Mouse (Mus musculus) liver, embryonic 11.5 days (tissue): ENCODE measurements around the gene Lrmda. TPM values are rescaled to one million over a fixed set of nuclear protein-coding genes. Genes with fewer than 3 reads are reported as not detected.

Experiments
- ATAC-seq: fragments of 200-750 bp; cut with Nextera tagmentation; replicated peaks from 2 replicates; pipeline ENCODE4 v1.8.0; 2017; ENCODE audit warnings: moderate number of reproducible peaks, mild to moderate bottlenecking, moderate TSS enrichment, moderate library complexity; ENCODE audit not compliant: low FRiP score
- DNase-seq: peaks from one replicate; pipeline ENCODE4 v3.0.0-alpha.2; 2017; ENCODE audit warnings: low spot score
- H3K27ac ChIP-seq: fragments of 300-500 bp; sonication (generic); 2 replicates; pipeline ENCODE4 v1.5.1; 2014; ENCODE audit warnings: mild to moderate bottlenecking, low read depth, low read length, control low read depth
- H3K27me3 ChIP-seq: fragments of 300-500 bp; sonication (generic); replicated peaks from 2 replicates; pipeline ENCODE4 v1.6.1; 2014; ENCODE audit warnings: low read length, mixed read lengths; ENCODE audit not compliant: control insufficient read depth, insufficient read depth
- H3K36me3 ChIP-seq: fragments of 300-500 bp; sonication (generic); 2 replicates; pipeline ENCODE4 v1.6.1; 2014; ENCODE audit warnings: mild to moderate bottlenecking, low read length, moderate library complexity, mixed read lengths; ENCODE audit not compliant: control insufficient read depth, insufficient read depth
- H3K4me1 ChIP-seq: fragments of 300-500 bp; sonication (generic); replicated peaks from 2 replicates; pipeline ENCODE4 v1.6.1; 2014; ENCODE audit warnings: low read length, mixed read lengths; ENCODE audit not compliant: control insufficient read depth, insufficient read depth
- H3K4me2 ChIP-seq: fragments of 300-500 bp; sonication (generic); 2 replicates; pipeline ENCODE4 v1.6.1; 2014; ENCODE audit warnings: mild to moderate bottlenecking, control low read depth, moderate library complexity
- H3K4me3 ChIP-seq: fragments of 300-500 bp; sonication (generic); 2 replicates; pipeline ENCODE4 v1.5.1; 2014; ENCODE audit warnings: low read depth, low read length, control low read depth
- H3K9ac ChIP-seq: fragments of 300-500 bp; sonication (generic); 2 replicates; pipeline ENCODE4 v1.6.1; 2014; ENCODE audit warnings: low read depth, low read length, control low read depth
- H3K9me3 ChIP-seq: fragments of 300-500 bp; sonication (generic); 2 replicates; pipeline ENCODE4 v1.6.1; 2016; ENCODE audit warnings: low read length, inconsistent platforms, mixed read lengths; ENCODE audit not compliant: control insufficient read depth
- WGBS: fragments of 180-500 bp; shearing (Covaris S2); extraction: QIAGEN DNeasy Blood & Tissue Kit; methylation state at CpG from one replicate; pipeline ENCODE4 v1.1.7; 2014; 5-methylcytosine and 5-hydroxymethylcytosine counted together
- polyA plus RNA-seq: library from polyadenylated mRNA; unstranded; fragments of >200 nt; fragmentation: Nextera tagmentation; extraction: Ambion mirVana; gene quantifications from 2 replicates; pipeline ENCODE4 v1.2.1, GENCODE M21; 2014

The Lrmda gene
- polyA plus RNA-seq, 1 experiment from 2014 or later: 0.53 TPM

- Histone ChIP-seq H3K9me3 (no peaks in the 10 kb centered on the region), H3K27me3 (no peaks in the 10 kb centered on the region), H3K27ac (no peak overlapping the region), H3K4me2 (no peak overlapping the region), H3K9ac (no peak overlapping the region), H3K4me3 (no peak overlapping the region), H3K36me3 (no peaks in the 10 kb centered on the region), H3K4me1 (no peaks in the 10 kb centered on the region)
- DNase-seq: no peak
- ATAC-seq: no peak
These were observed 824.5 kb downstream of the Lrmda start for GRCm38 (mm10) chr14:22844006-22844405.

- H3K4me1 ChIP-seq: no peaks in the 10 kb centered on the region
- H3K4me2 ChIP-seq: no peak overlapping the region
- no peak overlapping the region for H3K9ac ChIP-seq
- H3K27ac ChIP-seq: no peak overlapping the region
- no peaks in the 10 kb centered on the region for H3K27me3 ChIP-seq
- H3K36me3 ChIP-seq: no peaks in the 10 kb centered on the region
- DNase-seq (no peak), ATAC-seq (no peak)
- 62% methylated on average over 4 of the region's 4 CpGs for WGBS
- H3K9me3 ChIP-seq: no peaks in the 10 kb centered on the region
- H3K4me3 ChIP-seq: no peak overlapping the region
These were observed 825.9 kb downstream of the Lrmda start for GRCm38 (mm10) chr14:22845401-22845800.

GRCm38 (mm10) chr14:22847011-22847786 lies 827.7 kb downstream of the Lrmda start:
- Histone ChIP-seq H3K27me3 (no peaks in the 10 kb centered on the region), H3K36me3 (no peaks in the 10 kb centered on the region), H3K9me3 (no peaks in the 10 kb centered on the region), H3K4me1 (no peaks in the 10 kb centered on the region), H3K27ac (no peak overlapping the region), H3K9ac (no peak overlapping the region), H3K4me2 (no peak overlapping the region), H3K4me3 (no peak overlapping the region)
- DNase-seq (no peak), ATAC-seq (no peak)
- WGBS: 76% methylated on average over 5 of the region's 5 CpGs

GRCm38 (mm10) chr14:22849108-22849507 lies 829.6 kb downstream of the Lrmda start:
- DNase-seq (no peak), ATAC-seq (no peak)
- H3K4me1 ChIP-seq: no peaks in the 10 kb centered on the region
- H3K27me3 ChIP-seq: no peaks in the 10 kb centered on the region
- no peak overlapping the region for H3K4me2 ChIP-seq
- H3K27ac ChIP-seq: no peak overlapping the region
- H3K4me3 ChIP-seq: no peak overlapping the region
- H3K36me3 ChIP-seq: no peaks in the 10 kb centered on the region
- no peak overlapping the region for H3K9ac ChIP-seq
- H3K9me3 ChIP-seq: no peaks in the 10 kb centered on the region
- 72% methylated on average over 2 of the region's 2 CpGs for WGBS

DNA sequence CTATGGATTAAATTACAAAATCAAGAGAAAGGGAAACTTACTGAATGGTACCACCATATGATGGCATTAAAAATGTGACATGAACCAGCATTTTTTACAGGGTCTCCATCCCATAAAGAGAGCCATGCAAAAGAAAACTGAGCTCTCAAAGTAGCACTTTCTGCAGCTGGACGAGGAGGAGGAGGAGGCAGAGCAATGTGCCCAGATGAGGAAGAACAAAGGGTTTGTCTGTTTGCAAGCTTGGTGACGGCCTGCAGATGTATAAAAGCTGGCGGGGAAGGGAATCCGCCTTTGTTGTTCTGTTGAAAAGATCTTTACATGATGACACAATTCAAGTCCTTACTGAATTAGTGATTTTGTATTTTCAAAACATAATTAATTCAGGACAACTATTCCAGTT lies 841.1 kb downstream of the Lrmda start:
- Histone ChIP-seq H3K9me3 (no peaks in the 10 kb centered on the region), H3K36me3 (no peaks in the 10 kb centered on the region), H3K4me1 (no peaks in the 10 kb centered on the region), H3K4me2 (no peak overlapping the region), H3K9ac (no peak overlapping the region), H3K27me3 (no peaks in the 10 kb centered on the region), H3K4me3 (no peak overlapping the region), H3K27ac (no peak overlapping the region)
- 76% methylated on average over 4 of the region's 4 CpGs for WGBS
- no peak for DNase-seq
- no peak for ATAC-seq

DNA sequence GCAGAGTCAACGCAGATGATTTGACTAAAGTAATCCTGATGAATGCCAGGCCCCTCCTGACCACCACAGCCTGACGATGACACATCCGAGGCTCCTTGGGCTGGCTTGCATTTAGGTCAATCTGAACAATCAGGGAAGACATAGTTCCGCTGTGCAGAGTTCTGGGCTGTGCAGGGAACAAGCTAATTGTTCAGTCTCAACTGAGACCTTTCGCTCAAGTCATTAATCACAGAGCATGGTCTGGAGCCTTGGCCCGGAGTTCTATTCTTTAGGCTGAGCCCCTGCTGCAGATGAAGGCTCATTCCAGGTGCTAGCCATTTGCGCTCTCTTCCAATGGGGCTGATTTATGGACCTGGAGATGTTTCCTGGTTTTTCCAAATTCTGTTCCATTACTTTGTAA lies 844.6 kb downstream of the Lrmda start:
- Histone ChIP-seq H3K27me3 (no peaks in the 10 kb centered on the region), H3K27ac (no peak overlapping the region), H3K9ac (no peak overlapping the region), H3K4me3 (no peak overlapping the region), H3K4me1 (no peaks in the 10 kb centered on the region), H3K36me3 (no peaks in the 10 kb centered on the region), H3K9me3 (no peaks in the 10 kb centered on the region), H3K4me2 (no peak overlapping the region)
- 58% methylated on average over 7 of the region's 7 CpGs for WGBS
- ATAC-seq: no peak
- no peak for DNase-seq

DNA sequence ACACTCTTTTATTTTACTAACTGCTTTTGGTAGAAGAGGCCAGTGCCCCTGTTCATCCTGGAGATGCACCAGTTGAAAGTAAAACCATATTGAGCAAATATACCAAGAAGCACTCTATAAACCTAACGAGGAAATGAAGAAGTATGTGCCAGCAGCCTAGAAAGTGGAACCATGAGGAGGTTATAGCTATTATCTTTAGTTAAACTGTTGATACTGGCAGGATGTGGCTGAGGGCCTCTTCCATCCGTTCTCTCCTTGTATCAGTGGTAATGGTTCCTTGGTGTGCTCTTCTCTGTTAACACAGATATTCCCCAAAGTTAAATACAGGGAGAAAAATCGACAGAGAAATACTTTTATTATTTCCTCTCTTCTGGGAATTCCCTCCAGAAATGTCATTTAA lies 855.1 kb downstream of the Lrmda start:
- DNase-seq: no peak
- ATAC-seq: no peak

DNA sequence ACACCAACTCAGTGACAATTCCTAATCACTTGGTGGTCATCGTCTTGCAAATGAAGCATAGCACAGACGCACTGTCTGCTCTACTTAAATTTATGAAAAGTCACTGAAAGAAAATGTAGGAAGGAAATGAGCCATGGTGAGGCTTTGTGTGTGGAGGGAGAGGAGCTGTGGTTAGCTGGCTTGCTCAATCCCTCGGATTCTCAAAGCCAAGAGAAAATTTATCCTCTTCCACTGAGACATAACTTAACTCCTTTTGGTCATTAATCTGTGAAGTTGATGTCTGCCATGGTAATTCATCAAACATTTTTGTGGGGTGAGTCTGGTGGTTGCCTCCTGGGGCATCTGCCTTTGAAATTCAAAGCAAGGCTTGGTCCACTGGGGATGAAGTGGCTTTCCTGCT lies 867.7 kb downstream of the Lrmda start:
- H3K27me3 ChIP-seq: no peaks in the 10 kb centered on the region
- WGBS: 47% methylated on average over 3 of the region's 3 CpGs
- no peak overlapping the region for H3K4me2 ChIP-seq
- H3K4me1 ChIP-seq: no peaks in the 10 kb centered on the region
- no peak overlapping the region for H3K9ac ChIP-seq
- H3K27ac ChIP-seq: no peak overlapping the region
- no peak overlapping the region for H3K4me3 ChIP-seq
- no peak for DNase-seq
- H3K9me3 ChIP-seq: no peaks in the 10 kb centered on the region
- ATAC-seq: no peak
- no peaks in the 10 kb centered on the region for H3K36me3 ChIP-seq

More for the DNA sequence above, 855.1 kb downstream of the Lrmda start:
- H3K36me3 ChIP-seq: no peaks in the 10 kb centered on the region
- H3K4me2 ChIP-seq: no peak overlapping the region
- no peak overlapping the region for H3K27ac ChIP-seq
- no peaks in the 10 kb centered on the region; the same call in 1 of the 2 replicates for H3K4me1 ChIP-seq
- H3K9me3 ChIP-seq: no peaks in the 10 kb centered on the region
- no peak overlapping the region for H3K9ac ChIP-seq
- no peak overlapping the region for H3K4me3 ChIP-seq
- WGBS: 40% methylated on average over 3 of the region's 3 CpGs
- no peaks in the 10 kb centered on the region for H3K27me3 ChIP-seq

- no peak overlapping the region for H3K4me3 ChIP-seq
- no peaks in the 10 kb centered on the region for H3K27me3 ChIP-seq
- H3K9ac ChIP-seq: no peak overlapping the region
- DNase-seq: no peak
- ATAC-seq: no peak
- H3K9me3 ChIP-seq: no peaks in the 10 kb centered on the region
- H3K4me2 ChIP-seq: no peak overlapping the region
- no peaks in the 10 kb centered on the region for H3K4me1 ChIP-seq
- WGBS: 96% methylated on average over 1 of the region's 1 CpGs
- H3K36me3 ChIP-seq: no peaks in the 10 kb centered on the region
- H3K27ac ChIP-seq: no peak overlapping the region
These were observed 879.8 kb downstream of the Lrmda start for GRCm38 (mm10) chr14:22899312-22899711.
